Mouse (Mus musculus) activated CD4-positive, CD25-positive, alpha-beta regulatory T cell (primary cell): ENCODE measurements around the gene Spata48. TPM values are rescaled to one million over a fixed set of nuclear protein-coding genes. Genes with fewer than 3 reads are reported as not detected.

Experiments
- polyA plus RNA-seq, 2 experiments: library from polyadenylated mRNA; unstranded; fragments of 100-300 nt; shearing (Covaris generic); gene quantifications; one replicate each; pipeline ENCODE4 v1.2.1; 2017

Gene Spata48
- polyA plus RNA-seq, result 1 to 10 TPM; 1.2 to 3.1 TPM

DNA sequence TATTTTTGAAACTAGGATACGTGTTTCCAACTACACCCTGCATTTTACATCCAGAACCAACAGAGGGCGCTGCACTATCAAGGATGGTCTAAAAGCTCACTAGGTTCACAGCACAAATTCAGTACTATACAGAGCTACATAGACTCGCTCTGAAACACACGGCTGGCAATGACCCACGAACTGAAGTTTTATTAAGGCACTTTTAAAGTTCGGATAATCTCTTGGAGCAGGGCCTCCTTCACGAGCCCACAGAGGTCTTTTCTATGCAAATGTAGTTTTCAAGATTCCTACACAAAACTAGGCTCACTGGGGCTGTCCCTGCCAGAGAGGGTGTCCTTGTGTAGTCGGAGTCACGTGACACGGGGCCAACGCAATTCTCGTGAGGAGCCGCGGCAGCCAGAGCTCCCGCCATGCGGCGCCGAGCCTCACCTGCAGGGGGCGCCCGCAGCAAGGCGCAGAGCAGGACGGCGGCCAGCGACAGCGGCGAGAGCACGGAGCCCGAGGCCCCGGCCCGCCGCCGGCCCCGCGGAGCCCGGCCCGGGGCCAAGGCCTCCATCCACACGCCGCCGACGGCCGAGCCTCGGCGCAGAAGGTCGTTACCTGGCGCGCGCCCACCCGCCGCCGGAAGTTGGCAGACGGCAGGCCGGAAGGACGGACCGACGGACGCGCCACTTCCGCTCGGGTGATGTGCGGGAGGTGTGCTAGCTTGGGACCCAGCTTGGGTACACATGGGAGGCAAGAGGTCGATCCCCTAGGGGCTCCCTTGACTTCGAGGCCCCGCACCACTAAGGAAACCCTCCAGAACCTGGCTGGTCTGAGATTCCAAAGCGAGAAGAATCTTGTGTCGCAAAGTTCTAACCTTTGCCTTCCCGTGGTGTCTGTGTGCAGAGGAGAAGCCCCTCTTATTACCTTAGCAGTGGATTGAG lies at the start of gene Spata48, which contains the start of gene Zpbp:
TSS of gene Spata48 (plus strand) at position 460 of the 926 bp plus-strand sequence.
TSS of gene Zpbp (minus strand) at position 774 of the 926 bp plus-strand sequence.

Other genes with a start within 250 kb of the Spata48 start
- gene Zpbp, start 314 bp downstream of the Spata48 start, polyA plus RNA-seq, result 1 to 10 TPM; 1.2 to 1.8 TPM
- gene 4930512M02Rik, start 165.7 kb downstream of the Spata48 start, polyA plus RNA-seq, result under 1 TPM in 1 of 2 experiments, not detected in 1; 0.25 TPM
- gene Ikzf1, start 222.9 kb downstream of the Spata48 start, polyA plus RNA-seq, result 100 to 1,000 TPM in 1 of 2 experiments, 10 to 100 TPM in 1; 86.8 to 150 TPM